Mouse (Mus musculus) mature B cell (primary cell): ENCODE measurements around the gene Tlcd2.

Experiments used
- in situ Hi-C: fragments of 300-500 bp; cut with MboI; formaldehyde crosslinking; loops from 2 replicates; pipeline ENCODE4 v1.14.3; 2019

Gene Tlcd2

GRCm38 (mm10) chr11:75466731-75467505 lies 5.4 kb downstream of the Tlcd2 start:
- in situ Hi-C loops: no loop called here

GRCm38 (mm10) chr11:75467512-75468215 lies 6.1 kb downstream of the Tlcd2 start:
- in situ Hi-C loops: no loop called here

DNA sequence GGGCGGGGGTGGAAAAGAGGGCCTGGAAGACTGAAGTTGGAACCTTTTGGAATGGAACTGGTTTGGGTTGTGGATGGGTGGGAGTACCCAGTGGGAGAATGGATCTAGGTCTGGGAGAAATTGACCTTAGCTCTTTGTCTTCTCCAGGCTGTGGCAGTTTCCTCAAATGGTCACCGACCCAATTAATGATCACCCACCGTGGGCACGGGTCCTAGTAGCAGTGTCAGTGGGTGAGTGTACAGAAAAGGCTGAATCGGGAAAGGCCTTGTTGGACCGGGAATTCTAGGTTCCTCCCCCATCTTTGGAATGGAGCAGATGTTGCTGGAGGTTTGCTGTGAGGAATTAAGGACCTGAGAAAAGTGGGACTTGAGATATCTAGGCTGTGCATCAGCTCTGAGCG lies 6.9 kb downstream of the Tlcd2 start:
- in situ Hi-C loops: no loop called here

GRCm38 (mm10) chr11:75469261-75469660 lies 7.7 kb downstream of the Tlcd2 start:
- in situ Hi-C loops: no loop called here

DNA sequence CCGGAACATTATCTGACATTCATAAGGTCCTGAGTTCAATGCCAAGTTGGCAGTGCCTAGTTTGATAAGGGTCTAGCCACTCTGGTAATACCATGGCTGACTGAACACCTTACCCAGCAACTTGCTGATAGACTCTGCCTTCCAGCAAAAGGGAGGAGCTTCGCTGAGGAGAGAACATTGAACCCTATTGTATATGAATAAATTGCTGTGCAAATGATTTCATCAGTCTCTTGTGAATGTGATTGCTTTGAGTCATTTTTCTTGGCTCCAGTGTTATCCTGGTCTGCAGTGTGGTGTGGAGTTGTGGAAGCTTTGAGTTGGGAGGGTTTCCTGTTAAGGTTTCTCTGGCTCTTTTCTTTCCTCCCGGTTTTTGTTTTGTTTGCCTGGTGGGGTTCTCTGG lies 9.2 kb downstream of the Tlcd2 start:
- in situ Hi-C loops: no loop called here

- in situ Hi-C loops: no loop called here
Observed at GRCm38 (mm10) chr11:75472469-75473081, 11.1 kb downstream of the Tlcd2 start.

DNA sequence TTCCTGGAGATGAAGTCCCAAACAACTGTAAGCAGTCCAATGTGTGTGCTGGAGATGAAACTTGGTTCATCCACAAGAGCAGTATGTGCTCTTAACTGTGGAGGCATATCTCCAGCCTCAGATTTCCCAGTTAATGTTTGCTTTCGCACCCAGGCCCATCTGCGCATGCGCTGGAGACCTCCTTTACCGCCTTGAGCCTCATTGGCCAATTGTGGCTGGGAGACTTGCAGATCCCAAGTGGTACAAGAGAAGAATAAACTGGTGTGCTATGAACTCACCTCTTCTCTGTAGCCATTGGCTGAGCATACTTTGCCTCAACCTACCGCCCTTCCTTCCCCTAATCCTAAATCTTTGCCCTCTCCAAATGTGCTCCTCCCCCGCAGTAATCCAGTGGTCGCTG lies 11.9 kb downstream of the Tlcd2 start:
- in situ Hi-C loops: no loop called here

DNA sequence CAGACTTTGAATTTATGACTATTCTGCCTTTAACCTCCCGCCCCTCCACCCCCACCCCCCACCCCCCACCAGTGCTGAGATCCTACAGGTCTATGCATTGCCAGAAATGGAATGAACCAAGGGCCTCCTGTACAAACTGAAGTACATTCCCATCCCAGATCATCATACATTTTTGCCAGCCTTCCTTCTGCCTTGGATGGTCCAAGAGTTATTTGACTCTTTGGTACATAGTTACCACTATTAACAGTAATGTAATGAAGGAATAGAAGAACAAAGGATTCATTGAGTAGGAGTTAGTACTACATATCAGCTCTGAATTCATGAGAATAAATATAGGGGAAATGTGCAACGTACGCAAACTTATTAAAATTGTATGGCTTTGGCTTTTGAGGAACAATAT lies 24.7 kb downstream of the Tlcd2 start:
- in situ Hi-C loops: no loop called here

GRCm38 (mm10) chr11:75486601-75487285 lies 25.2 kb downstream of the Tlcd2 start, which contains the start of gene Prpf8:
Gene Prpf8 (plus strand): TSS chr11:75486816.
- in situ Hi-C loops: no loop called here

DNA sequence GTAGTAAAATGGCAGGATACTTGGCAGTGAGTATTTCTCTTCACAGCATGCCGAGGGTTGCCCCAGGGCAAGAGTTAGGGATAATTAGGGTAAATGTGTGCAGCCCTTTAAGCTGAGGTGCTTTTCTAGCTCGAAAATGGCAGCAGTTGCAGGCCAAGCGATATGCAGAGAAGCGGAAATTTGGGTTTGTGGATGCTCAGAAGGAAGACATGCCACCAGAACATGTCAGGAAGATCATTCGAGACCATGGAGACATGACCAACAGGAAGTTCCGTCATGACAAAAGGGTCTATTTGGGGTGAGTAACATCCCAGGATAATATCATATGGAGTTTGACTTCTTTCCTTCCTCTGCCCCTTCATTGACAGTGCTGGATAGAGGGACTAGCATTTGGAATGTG lies 26.0 kb downstream of the Tlcd2 start:
- in situ Hi-C loops: no loop called here

- in situ Hi-C loops: no loop called here
Observed at GRCm38 (mm10) chr11:75494296-75495049, 33.0 kb downstream of the Tlcd2 start.

- in situ Hi-C loops: no loop called here
Observed at GRCm38 (mm10) chr11:75498126-75498525, 36.6 kb downstream of the Tlcd2 start.

- in situ Hi-C loops: no loop called here
Observed at GRCm38 (mm10) chr11:75508162-75508561, 46.6 kb downstream of the Tlcd2 start.

DNA sequence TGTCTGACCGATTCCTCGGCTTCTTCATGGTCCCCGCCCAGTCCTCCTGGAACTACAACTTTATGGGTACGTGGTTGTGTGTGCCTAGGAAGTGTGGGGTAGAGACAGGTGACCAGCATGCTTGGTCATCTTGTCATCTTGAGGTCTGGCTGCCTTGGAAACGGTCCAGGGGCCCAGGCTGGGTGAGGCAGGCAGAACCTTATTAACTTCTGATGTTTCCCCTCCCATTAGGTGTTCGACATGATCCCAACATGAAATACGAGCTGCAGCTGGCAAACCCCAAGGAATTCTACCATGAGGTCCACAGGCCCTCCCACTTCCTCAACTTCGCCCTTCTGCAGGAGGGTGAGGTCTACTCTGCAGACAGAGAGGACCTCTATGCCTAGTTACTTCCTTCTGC lies 47.4 kb downstream of the Tlcd2 start:
- in situ Hi-C loops: no loop called here

GRCm38 (mm10) chr11:75509741-75510626 lies 48.5 kb downstream of the Tlcd2 start, which contains the start of gene Rilp:
Gene Rilp (plus strand): TSS chr11:75510094.
- in situ Hi-C loops: no loop called here

- in situ Hi-C loops: no loop called here
Observed at GRCm38 (mm10) chr11:75510627-75510993, 49.1 kb downstream of the Tlcd2 start.

DNA sequence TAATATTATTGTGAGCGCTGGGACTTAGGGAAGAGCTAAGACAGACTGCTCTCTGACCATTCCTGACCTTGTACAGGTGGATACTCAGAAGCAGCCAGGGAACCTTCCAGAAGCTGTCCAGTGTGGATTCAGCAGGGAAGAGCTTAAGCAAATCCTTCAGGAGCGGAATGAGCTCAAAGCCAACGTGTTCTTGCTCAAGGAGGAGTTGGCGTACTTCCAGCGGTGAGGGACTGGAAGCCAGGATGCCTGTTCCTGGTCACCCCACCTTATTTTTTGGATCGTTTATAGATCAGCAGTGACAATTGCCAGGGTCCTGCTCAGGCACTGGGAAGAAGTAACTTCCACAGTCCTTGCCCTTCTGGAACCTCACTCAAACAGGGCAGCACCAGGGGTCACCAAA lies 49.7 kb downstream of the Tlcd2 start:
- in situ Hi-C loops: no loop called here

- in situ Hi-C loops: no loop called here
Observed at GRCm38 (mm10) chr11:75512301-75513018, 50.9 kb downstream of the Tlcd2 start.

GRCm38 (mm10) chr11:75513336-75513735 lies 51.8 kb downstream of the Tlcd2 start, which contains the start of gene Scarf1:
Gene Scarf1 (plus strand): TSS chr11:75513540.
- in situ Hi-C loops: no loop called here

DNA sequence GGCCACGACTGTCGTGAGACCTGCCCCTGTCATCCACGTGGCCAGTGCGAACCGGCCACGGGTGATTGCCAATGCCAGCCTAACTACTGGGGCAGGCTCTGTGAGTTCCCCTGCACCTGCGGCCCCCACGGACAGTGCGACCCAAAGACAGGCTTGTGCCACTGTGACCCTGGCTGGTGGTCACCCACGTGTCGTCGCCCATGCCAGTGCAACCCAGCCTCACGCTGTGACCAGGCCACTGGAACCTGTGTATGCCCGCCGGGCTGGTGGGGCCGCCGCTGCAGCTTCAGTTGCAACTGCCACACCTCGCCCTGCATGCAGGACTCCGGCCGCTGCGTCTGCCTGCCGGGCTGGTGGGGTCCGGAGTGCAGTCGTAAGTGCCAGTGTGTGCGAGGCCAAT lies 53.7 kb downstream of the Tlcd2 start:
- in situ Hi-C loops: no loop called here
